Mouse (Mus musculus): ENCODE results near the gene Ntan1.

DNA sequence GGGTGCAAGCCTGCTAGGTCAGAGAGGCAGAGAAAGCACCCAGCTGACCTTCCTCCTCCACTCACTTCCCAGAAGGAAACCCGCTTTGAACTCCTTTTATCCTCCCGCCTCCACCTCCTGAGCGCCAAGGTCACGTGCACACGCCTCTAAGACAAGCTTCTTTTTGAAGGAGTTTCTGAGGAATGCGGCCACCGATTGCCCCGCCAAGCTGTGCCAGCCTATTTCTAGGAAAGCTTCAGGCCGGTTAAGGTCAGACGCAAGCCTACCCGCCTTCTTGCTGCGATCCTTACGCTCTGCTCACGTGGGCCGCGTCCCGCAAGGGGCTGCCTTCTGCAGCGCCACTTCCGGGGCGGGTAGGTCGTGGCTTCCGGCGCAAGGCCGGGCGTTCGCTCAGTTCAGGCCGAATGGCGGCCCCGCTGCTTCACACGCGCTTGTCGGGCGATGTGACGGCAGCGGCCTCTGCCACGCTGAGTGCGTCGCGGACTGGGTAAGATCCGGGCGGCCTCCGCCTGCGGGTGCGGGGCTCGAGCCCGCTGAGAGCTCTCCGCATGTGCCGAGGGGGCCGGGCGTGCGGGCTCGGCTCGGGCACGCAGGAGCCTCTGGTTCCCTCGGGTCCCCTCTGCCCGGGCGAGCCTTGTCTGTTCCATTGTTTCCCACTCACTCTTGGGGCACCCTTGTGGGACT, 38.1 kb upstream of the Ntan1 start, which contains the start of gene Rrn3:
- TF ChIP-seq POLR2A (IDR thresholded peaks at IDR 0.05; ENCODE audit: extremely low read depth, insufficient read depth, low read length) (peak; percentile 95), CTCF (IDR thresholded peaks at IDR 0.05; ENCODE audit: extremely low read depth, insufficient read depth, low read length) (no peak)

All from cortical plate, adult 2 months (tissue).